Mouse (Mus musculus): Measurements from ENCODE around the gene Gm6525.
A peak's percentile ranks its signal among the peaks of the same experiment; 100 is the strongest.

The Gm6525 gene

DNA sequence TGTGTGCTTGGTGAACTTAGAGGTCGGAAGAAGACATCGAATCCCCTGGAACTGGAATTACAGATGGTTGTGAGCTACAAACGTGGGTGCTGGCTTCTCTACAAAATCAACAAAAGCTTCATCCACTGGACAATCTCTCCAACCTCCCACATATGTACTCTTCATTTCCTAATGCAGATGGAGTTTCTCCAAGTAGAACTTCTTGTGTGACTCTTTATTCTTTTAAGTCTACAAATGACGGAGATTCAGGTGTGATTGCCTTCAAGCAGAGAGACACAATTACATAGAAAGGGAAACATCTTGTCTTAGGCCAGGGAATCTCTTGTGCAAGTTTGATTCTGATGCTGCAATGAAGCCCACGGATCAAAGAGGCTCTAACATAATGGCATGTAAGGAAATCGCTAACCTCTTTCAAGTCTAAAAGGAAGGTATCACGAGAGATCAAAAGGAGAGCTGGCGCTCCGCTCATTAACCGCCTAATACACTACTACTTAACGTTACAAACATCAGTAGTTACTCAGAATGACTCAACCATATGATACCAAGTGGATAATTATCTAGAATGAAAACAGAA lies at the start of gene Gm6525:
Gm6525 (plus strand) TSS at position 524 of the 574 bp plus-strand sequence.
- no peak for DNase-seq (ENCODE audit: low spot score)

DNA sequence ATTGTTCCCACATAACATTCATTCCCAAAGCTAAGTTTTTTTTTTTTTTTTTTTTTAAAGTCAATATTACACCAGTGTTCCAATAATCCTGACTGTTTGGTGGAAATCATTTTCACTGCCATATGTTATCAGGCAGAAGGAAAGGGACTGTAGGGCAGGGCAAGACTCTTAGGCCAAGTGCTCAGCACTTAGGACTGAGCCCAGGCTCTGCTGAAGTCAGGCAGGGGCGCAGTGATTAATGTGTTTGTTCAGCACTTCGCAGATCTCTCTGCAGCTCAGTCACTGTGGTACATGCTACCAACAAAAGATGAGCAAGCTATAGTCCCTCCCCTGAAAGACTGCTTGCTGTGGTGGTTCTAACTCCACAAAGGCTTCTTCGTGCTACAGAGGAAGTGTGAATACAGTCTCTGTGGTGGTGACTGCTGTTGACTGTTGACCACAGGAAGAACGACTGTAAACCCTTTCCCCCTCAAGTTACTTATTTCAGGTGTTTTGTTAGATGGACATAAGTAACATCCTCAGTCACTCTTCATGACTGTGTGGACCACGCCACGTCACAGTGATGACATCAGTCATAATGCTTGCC lies 48.1 kb upstream of the Gm6525 start:
- no peak for DNase-seq (ENCODE audit: low spot score)

DNA sequence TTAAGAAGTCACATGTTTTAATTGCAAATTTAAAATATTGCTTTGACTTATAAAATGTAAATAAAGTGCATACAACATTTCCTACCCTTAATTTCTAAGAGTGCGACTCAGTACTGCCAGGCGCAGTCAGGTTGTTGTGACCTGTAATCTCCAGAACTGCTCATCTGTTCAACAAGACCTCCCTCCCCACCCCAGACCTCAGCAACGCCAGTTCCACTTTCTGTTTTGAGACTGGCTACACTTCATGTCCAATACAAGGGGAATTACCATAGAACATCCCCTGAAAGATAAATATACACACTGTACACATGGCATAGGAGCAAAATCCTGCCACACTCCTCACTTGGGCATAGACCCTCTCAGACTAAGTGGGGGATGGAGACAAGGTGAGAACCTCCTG lies 47.2 kb upstream of the Gm6525 start:
- DNase-seq (ENCODE audit: low spot score), result no peak

DNA sequence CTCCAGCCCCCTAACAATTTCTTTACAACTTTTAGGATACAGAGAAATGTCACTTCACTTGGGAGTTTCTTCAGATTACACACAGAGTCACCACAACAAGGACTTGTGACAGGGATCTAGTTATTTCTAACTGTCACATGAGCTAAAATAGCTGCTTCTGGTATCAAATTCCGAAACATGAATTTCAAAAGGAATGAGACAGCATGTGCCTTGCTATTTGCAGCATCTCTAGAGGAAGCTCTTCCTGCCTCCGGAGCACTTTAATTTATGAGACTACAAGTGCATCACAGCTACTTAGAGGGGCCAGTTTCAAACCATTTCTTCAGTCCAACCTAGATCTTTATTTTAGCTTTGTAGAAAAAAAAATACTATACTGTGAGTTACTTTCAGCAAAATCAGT lies 46.5 kb upstream of the Gm6525 start:
- no peak for DNase-seq (ENCODE audit: low spot score)

DNA sequence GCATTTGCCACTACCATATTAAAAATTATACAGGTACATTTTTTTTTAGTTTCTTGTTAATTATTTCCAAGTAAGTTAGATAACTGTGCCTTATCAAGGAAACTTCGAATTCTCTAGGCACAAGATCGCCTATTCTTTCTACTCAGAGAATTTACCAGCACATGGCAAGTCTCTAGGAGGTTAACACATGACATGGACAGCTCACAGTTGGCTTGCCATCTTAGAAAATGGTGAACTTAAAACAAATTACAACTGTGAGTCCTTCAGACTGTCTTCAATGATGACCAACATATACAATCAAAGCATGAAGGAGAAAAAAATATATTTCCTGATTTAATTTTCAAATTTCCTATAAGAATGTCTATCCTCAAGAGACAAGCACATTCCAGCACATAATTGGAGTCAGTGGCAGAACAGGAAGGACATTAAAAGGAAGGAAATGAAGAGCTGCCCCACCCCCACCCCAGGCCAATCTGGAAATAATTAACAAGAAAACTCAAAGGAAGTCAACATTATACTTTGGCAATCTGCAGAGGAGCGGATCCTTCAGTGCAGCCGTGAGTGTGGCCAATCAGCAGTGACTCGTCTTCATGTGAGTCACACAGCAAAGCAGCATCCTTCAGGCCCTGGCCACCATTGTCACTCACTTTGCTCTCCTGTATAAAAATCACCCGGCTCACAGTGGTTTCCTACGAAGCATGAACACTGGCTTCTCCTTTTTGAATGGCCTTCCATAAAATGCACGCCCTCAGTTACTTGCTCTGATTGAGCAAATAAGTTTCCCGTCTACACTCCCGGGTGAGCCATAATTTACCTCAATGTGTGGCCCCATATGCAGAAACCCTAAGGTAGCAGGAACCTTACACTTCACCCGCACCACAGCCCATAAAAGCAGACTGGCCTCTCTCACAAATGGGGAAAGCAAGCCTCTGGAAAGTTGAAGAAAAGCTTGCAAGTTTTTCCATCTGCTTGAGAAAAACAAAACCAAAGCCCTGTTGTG lies 44.7 kb upstream of the Gm6525 start:
- DNase-seq (ENCODE audit: low spot score), result no peak

DNA sequence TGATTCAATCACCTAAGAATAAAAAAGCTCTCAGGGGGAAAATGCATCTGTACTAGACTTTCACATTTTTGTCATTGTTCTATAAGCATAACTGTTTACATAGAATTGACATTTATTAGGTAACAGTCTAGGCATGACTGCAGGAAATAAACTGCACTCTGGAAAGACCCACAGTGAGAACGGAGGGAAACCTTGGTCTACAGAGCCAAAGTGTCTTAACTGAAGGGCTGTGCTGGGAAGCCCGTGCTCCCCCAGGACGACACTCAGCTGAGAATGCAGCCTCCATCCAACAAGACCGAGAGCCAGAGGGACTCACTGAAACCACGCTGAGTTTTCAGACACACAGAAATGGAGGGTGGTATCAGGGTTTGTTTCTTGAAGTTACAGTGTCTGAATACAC lies 43.1 kb upstream of the Gm6525 start:
- DNase-seq (ENCODE audit: low spot score), result no peak

DNA sequence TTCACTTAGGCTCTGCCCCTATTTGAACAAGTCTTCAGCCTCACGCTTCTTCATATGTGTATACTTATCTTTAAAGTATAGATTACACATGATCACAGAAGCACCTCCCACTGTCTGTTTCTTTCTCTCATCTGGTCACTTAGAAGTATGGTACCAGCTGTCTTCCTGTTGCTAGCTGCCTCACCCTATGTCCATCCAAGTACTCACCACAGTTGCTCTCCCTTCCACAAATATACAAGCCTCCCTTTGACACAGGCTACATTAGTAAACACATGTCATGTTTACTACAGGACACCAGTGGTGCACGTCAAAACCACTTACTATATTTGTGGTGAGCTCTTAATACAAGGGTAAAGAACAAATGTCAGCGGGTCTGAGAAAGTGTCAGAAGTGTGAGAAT lies 42.5 kb upstream of the Gm6525 start:
- no peak for DNase-seq (ENCODE audit: low spot score)

DNA sequence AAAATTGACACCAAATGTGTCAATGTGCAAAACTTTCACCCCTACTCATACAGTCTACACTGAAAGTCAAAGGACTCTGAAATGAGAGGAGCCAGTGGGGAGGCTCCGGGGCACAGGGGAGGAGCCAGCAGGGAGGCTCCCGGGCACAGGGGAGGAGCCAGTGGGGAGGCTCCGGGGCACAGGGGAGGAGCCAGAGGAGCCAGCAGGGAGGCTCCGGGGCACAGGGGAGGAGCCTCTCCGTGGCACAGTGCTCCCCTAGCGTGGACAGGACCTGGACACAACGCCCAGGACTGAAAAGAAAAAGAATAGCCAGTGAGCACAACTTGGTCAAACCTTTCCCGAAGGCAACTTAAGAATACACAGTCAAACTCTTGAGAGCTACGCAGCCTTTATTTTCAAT lies 38.5 kb upstream of the Gm6525 start:
- peak; percentile 50 for DNase-seq (ENCODE audit: low spot score)

DNA sequence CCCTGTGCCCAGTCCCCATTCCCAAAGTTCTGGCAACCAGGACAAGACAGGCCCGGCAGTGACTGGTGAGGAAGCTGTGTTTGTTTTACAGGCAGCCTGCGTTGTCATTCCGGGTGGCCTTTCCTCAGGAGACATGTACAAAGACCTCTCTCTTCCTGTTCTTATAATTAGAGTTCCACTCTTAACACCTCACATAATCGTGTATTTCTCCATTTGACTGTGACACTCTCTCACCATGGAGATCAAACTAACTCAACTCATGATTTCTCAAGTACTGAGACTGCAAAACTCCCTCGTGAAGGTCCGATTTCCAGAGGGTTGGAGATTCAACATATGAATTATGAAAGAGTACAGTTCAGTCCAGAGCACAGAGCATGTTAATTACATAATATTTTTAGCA lies 38.0 kb upstream of the Gm6525 start:
- DNase-seq (ENCODE audit: low spot score), result no peak

DNA sequence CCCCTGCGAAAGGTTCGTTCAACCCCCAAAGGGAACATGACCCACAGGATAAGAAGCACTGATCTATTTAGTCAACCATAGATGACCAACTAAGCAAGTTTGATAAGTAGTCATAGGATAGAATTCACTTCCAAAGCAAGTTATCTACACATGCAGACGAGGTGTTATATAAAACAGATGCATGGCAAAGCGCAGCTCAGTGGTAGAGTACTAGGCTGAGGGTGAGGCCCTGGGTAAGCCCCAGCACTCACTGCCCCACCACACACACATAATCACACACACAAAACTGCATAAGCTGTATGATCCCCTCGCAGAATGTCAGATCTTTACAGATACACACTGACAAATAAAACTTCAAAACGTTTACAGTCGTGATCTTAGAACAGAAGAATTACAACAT lies 37.4 kb upstream of the Gm6525 start:
- DNase-seq (ENCODE audit: low spot score), result no peak

DNA sequence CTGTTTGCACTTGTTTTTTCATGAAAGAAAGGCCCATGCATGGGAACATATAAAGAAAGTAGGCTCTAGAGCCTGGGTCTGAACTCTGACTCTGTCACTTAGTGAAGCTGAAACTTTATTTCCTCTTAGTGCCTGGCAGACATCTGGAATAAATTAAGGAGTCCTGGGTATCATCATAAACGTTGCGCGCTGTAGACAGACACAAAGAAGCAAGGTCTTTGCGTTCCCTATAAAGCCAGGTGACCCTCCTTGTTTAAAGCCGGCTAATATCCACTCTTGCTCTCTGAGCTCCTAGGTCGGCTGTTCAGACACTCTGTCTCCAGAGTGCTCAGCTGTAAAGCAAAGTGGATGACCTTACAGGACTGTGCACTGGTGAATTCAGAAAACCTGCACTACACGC lies 33.0 kb upstream of the Gm6525 start:
- no peak for DNase-seq (ENCODE audit: low spot score)

DNA sequence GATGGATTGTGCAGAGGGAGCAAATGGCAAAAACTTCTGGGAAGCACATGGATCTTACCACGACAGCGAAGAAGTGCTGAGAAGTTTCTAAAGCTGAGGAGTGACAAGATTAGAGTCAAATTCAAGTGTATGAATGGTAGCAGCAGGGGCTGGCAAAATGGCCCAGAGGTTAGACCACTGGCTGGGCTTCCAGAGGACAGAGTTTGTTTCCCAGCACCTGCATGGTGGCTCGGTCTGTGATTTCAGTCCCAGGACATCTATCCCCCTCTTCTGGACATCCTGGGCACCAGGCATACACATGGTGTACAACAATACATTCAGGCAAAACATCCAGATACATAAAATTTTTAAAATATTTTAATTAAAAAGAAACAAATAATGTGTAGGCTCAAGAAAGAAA lies 24.1 kb upstream of the Gm6525 start:
- no peak for DNase-seq (ENCODE audit: low spot score)

DNA sequence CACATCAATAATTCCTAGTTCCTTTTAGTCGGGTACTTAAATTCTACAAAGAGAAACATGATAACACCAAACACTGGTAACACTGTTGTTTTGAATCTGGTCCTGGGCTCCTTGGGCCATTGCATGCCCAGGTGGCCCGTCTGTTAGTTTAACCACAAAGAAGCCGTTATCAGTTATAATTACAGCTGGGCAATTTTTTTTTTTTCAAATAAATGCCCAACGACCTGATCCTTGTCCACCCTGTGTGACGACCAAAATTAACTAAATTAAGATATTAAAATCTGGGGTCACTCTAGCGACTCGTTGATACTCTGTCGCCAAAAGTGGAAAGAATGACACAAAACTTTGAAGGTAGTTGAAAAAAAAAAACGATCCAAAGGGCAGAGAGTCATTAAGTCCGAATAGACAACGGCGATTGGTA lies 19.2 kb upstream of the Gm6525 start:
- no peak for DNase-seq (ENCODE audit: low spot score)

DNA sequence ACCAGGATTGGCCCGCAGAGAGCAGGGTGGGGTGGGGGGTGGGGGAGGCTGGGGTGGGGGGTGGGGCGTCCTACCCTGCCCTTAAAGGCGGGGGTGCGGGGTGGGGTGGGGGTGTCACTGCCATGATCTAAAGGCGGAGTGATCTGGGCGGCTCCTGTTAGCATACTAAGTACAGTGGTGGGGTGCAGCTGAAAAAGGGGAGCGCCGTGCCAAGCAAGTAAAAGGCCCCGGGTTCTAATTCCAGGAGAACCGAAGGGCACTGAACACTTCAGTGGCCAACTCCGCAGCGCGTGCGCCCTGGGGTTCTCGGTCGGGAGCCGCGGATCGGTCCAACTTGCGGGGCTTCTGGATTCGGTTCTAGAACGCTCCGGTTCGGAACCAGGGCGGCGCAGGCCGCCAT lies 18.8 kb upstream of the Gm6525 start:
- DNase-seq (ENCODE audit: low spot score), result no peak

DNA sequence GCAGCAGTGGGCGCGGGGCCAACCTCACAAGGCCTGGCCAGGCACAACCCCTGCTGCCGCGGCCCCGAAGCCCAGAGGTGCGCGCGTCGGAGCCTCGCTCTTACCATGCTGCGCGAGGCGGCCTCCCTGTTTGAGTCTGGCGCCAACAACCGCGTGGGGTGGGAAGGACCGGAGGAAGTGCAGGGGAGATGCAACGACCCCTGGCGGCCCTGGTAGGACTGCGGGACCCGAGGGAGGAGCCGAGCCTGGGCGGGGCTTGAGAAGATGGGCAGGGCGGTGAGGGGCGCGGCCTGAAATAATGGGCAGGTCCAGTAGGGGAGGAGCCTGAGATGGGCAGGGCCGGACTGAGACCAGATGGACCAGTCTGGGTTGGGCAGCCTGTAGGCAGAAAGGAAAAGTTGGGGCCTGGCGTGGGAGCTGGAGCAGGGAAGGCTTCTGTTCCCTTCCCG lies 18.3 kb upstream of the Gm6525 start, which contains the start of gene Mnd1:
Mnd1 (minus strand) TSS at position 229 of the 449 bp plus-strand sequence.
- peak; percentile 98 for DNase-seq (ENCODE audit: low spot score)

DNA sequence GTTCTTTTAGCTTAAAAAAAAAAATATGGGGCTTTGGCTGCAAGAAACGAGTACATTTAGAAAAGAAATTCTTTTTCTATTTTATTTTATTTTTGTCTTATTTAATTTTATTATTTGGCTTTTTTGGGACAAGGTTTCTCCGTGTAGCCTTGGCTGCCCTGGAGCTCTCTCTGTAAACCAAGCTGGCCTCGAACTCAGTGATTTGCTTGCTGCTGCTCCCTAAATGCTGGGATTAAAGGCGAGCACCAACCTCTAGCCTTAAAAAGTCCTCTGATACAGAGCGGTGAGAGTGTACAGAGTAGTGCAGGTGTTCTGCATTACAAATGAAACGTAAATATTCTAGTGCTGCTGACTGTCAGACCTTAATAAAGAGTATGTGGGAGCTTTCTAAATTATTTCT lies 17.8 kb upstream of the Gm6525 start:
- no peak for DNase-seq (ENCODE audit: low spot score)

DNA sequence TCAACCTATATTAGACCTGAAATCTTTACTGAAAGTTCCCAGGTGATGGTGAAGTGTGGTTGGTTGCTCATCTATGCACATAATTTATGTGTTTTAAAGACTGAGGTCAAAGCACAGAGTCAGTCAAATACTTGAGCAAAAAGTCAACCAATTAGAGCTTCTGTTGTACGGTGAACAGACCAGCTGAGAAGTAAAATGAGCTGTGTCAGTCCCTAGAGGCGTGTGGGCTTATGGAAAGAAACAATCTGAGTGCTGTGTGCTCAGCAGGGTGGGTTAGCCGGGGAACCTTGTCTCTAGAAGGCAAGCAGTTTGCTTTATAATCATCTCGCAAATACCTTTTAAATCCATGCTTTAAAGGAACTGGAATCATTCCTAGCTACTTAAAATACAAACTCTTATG lies 16.9 kb upstream of the Gm6525 start:
- DNase-seq (ENCODE audit: low spot score), result no peak

DNA sequence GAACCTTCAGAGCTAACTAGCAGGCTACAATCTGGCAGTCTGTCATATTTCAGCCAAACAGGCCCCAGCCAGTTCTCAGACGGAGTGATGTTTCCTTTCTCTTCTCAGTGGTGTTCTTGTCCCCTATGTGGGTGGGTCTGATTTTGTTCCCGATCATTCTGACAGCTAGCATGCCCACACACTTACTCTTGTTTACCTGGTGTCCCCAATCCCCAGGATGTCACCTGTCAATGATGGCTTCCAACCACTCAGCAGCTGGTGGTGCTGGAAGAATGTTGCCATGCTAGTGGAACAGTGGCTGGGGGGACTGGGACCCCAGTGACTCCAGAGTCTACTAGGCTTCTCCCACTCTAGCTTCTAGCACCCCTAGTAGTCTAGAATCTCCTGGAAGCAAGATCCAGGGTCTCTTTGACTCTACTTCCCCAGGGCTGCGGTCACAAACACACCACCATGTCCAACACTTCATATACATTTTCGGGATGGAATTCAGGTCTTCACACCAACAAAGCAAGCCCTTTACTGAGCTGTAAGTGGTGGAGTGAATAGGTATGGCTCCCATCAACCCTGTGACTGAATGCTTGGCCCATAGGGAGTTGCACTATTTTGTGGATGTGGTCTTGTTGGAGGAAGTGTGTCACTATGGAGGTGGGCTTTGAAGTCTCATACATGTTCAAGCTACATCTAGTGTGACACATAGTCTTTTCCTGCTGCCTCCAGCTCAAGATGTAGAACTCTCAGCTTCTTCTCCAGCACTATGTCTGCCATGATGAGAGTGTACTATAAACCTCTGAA lies 16.1 kb upstream of the Gm6525 start:
- DNase-seq (ENCODE audit: low spot score), result no peak

DNA sequence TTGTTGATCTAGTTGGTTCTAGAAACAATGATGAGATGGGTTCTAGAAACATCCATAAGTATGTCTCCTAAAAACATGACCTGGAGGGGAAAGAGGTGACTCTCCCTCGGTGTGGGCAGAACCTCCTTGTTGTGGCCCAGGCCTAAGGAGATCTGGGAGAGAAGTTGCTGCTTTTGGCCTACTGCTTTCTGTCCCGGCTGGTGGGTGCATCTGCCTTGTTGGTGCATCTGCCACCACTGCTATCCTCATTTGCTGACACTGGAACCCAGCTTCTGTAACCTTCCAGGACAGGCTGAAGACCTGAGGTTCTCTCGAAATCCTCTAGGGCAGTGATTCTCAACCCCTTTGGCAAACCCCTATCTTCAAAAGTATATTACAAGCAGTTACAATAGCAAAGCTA lies 8.5 kb upstream of the Gm6525 start:
- DNase-seq (ENCODE audit: low spot score), result no peak

DNA sequence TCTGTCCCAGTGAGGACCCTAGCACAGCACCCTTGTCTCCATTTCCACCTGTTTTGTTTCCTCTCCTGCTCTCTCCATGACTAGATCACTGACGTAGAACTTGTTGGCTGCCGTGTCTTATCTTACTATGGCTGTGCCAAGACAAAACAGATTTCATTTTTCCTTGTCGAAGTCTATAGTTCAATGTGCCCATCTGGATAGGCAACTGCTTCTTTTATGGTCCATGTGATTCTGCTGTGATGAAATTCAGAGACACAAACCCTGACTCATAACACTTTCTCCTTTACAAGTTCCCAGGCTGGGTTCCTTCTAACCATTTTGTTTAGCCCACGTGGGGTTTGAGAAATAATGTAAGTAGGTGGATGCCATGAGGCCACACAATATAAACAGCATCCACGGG lies 7.8 kb upstream of the Gm6525 start:
- DNase-seq (ENCODE audit: low spot score), result no peak

DNA sequence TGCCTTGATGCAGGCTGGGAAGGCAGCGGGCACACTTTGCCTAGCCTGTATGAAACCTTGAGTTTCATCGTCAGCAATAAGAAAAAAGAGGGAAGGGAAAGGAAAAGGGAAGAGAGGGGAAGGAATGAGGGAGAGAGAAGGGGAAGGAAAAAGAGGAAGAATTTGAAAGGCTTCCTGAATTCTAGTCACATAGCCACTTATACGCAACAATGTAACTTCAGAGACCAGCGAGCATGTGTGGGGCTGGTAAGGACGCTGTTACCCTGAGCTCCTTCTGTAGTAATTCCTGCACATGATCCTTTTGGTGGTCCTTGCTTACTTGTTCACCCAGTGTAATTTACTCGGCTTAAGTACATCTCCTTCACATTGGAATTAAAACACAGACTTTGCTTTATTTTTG lies 5.0 kb upstream of the Gm6525 start:
- no peak for DNase-seq (ENCODE audit: low spot score)

DNA sequence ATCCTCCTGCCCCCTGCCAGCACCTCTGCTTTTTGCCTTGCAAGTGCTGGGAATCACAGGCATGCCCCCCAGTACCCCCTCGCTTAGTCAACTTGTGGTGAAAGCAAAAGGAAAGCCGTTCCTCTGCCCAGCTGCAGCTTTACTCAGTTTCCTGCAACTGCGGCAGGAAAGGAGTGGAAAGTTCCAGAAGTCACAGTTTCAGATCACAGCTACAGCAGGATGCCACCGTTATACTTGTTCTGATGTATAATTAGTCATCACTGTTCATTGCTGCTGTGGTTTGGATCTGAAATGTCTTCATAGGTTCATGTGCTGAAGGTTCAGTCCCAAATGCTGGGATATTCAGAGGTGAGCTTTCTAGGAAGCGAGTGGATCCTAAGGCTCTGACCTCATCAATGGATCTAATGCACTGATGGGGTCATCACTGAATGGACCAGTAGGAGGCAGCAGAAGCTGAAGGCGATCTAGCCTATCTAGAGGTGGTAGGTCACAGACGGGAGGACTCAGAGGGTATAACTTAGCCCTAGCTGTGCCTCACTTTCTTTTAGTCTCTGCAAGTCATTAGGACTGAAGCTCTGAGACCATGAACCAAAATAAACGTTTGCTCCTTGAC lies 4.4 kb upstream of the Gm6525 start:
- no peak for DNase-seq (ENCODE audit: low spot score)

Measured in lung, postnatal 25 days (tissue).